Mouse (Mus musculus): ENCODE results near the gene Hsf4.
A peak's percentile ranks its signal among the peaks of the same experiment; 100 is the strongest.
"Not testable (repeated sequence)": the region's sequence is repeated elsewhere in the genome, so short reads cannot be mapped to it uniquely, and the experiment has no call there.

Gene Hsf4

DNA sequence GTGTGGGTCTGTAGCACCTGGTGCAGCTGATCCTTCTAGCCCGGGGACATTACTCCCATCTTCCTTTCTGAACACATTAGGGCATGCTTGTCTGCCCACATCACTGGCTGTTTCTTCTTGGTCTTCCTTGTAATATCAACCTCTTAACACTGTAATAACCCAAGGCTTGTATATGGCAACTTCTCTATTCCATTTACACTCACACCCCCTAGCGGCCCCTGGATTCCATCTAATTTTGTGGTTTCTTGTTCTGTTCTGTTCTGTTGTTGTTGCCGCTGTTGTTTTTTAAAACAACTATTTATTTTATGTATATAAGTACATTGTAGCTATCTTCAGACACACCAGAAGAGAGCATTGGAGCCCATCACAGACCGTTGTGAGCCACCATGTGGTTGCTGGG, 17.3 kb downstream of the Hsf4 start:
- DNase-seq, result no peak

DNA sequence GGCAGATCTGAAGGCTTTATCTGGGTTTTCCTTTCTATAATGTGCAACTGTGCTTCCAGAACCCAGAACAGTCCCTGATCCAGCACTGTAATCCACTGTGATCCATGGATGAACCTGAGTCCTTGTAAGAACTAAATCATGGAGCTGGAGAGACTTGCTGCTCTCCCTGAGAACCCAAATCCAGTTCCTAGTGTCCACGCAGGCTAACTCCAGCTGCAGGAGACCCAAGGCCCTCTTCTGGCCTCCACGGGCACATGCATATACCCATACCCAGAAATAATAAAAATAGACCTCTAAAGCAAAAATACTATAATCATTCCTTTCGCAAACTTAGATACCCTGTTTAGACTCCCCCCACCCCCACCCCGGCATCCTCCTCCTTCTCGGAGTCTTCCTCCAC, 18.6 kb downstream of the Hsf4 start:
- DNase-seq, result no peak

DNA sequence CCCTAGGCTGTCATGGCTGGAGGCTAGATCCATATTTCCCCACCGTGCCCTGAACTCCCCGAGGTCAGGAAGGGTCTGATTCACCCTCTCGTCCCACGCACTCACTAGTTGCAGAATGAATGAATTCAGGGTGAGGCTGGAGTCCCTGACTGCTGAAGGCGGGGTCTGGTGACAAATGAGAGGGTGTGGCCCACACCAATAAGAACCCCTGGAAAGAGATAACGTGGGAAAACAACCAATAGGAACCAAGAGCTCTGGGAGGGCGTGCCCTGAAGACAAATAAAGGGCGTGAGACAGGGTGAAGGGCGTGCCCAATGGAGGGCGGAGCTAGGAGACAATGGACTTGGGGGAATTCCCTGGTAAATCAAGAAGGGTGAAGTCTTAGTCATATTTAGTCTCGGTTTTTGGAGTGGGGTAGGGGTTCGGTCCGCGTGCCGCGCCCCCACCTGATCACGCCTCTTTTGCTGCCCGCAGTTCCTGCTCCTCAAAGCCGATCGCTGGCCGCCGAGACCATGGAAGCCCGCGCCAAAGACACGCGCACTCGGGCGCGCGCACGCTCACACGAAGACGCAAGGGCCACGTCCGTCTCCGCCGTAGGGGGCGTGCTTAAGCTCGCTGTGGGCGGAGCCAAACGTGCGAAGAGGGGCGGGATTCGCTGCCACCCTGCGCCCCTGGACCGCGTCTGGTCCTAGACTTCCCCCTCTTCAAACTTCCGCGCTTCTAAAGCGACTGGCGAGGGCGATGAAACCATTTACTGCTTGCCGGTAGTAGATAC, 19.5 kb downstream of the Hsf4 start:
- peak; percentile 98 for DNase-seq

DNA sequence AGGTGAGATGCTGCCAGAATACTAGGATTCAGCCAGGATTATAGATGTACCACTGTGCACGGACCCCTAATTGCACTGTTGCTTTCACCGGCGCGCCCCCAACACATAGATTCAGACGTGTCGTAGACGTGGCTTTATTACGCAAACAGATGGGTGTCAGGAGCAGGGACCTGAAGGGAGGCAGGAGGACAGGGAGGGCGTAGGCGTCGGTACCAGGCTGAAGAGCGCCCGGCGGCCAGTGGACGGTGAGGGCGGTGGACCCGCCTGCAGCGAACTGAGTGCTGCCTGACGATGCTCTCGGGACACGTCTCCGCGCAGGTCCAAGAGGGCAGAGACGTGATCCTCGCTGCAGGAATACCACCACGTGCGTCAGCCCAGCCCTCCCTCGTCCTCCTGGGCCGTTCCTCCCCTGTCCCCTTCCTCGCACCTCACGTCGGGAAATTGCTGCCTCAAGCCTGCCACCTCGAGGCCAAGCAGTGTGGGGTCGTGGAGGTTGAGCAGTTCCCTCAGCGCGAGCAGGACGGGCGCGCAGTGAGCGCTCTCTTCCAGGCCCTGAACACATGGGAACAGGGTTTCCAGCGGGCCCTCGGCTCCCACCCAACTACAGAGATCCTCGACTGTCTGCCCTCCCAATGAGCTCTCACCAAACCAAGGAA, 20.3 kb downstream of the Hsf4 start, which contains the start of gene 4931428F04Rik:
Gene 4931428F04Rik (minus strand): TSS at position 60 of the 656 bp plus-strand sequence.
- DNase-seq, result peak; percentile 66

DNA sequence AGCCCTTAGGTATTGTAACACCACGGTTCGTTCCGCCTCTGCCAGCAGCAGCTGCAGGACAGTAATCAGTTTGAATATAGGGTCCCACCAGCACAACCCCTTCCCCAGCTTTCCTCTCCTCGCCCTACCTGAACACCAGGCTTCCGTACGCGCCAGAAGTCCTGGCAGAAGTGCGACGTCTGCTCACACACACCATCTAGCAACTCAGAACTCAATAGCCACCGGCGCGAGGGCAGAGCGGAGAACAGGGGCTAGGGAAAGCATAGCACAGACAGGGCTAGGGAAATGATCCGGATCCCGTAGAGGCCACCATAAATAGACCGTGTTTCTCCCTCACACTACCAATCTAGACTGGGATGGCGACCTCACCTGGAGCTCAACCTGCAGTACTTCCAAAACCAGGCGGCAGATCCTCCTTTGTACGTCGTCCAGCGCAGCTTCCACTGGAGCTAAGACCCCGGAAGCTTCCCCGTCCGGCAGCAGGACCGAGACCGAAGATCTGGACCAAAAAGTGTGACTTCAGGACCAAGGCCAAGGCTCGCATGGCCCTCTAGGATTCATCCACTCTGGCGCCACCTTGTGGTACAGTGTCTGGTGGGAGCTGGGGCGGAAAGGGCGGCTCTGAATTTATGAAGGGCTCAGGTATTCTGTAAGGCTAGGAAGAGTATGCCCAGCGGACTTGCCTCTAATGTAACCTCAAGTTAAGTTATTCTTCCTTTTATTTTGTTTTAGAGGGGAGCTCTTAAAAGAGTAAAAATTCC, 21.1 kb downstream of the Hsf4 start:
- peak; percentile 89 for DNase-seq

DNA sequence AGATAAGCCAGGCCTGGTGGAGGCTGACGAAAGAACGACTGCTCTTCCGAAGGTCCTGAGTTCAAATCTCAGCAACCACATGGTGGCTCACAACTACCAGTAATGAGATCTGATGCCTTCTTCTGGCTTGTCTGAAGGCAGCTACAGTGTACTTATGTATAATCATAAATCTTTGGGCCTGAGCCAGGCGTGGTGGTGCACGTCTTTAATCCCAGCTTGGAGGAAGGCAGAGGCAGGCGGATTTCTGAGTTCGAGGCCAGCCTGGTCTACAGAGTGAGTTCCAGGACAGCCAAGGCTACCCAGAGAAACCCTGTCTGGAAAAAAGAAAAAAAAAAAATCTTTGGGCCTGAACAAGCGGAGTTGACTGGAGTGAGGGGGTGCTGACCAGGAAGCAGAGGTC, 21.8 kb downstream of the Hsf4 start:
- not testable (repeated sequence) for DNase-seq

DNA sequence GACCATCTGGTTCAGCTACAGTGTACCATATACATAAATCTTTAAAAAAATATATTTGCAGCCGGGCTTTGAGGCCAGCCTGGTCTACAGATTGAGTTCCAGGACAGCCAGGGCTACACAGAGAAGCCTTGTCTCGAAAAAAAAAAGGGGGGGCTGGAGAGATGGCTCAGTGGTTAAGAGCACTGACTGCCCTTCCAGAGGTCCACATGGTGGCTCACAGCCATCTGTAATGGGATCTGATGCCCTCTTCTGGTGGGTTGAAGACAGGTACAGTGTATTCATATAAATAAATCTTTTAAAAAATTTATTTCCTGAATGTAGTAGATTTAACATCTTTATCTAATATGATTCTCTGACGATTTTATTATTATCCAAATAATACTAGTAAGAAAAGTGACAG, 22.2 kb downstream of the Hsf4 start:
- DNase-seq, result not testable (repeated sequence)

DNA sequence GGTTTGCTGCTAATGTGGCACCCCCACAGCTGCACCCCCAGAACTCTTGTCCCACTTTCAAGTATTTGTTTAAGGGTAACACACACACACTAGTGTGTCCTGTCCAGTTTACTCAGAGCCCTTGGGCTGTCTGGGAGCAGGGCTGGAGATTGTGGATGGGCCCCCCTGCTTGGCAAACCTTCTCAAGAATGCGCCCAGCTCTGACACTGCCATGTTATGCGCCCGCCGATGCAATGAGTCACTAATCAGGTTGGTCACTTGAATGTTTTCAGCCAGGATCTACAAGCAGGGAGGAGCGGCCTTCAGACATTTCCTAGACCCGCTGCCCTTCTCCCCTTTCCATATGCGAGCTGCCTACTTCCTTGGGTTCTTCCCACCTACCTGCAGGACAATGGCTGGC, 22.9 kb downstream of the Hsf4 start:
- no peak for DNase-seq

DNA sequence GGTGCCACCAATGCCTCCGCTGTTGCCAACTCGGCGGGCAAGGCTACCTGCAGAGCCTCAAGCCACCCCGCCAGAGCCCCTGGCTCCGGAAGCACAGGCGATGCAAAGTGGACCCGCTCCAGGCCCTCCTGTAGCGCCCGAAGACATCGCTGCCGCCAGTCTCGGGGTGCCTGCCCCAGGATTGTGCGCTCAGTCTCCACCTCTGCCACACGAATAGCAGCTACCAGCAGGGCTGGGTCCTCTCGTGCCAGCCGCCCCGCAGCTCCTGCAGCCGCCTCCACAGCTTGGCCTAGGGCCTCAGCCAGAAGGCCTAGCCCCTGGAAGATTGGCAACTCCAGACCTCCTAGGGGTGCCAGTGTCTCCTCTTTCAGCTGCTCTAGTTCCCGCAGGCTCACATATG, 23.8 kb downstream of the Hsf4 start:
- DNase-seq, result no peak

DNA sequence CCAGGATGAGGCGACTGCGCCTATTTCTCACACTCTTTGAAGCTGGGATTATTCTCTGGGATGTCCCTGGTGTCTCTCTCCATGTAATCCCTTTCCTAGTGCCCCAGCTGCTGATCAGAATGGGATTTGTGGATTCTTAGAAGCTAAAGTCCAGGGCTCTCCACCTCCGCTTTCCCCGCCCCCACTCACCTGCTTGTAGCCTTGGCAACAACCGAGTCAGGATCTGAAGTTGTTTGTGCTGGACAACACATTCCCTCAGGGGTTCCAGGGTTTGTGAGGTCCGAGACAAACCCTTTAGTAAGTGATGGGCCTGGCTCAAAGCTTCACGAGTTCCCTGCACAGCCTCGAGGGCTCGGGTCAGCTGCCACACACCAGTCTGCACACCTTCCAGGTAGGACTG, 25.2 kb downstream of the Hsf4 start:
- no peak for DNase-seq

DNA sequence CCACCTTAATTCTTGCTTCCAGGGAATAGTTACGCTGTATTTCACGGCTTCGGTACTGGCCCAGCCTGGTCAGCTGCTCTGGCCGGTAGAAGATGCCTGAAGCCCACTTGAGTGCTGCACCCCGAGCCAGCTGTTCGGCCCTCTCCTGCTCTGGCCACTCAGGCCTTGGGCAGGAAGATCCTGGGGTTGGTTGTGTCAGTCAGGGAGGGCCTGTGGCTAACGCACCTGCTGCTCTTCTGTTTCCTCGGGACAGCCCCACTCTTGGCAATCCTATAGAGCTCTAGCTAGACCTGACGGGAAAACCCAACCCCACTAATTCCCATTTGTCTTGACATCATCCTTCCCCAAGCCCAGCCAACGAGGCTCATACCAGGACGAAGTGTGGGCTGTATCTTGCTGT, 25.7 kb downstream of the Hsf4 start:
- DNase-seq, result no peak

DNA sequence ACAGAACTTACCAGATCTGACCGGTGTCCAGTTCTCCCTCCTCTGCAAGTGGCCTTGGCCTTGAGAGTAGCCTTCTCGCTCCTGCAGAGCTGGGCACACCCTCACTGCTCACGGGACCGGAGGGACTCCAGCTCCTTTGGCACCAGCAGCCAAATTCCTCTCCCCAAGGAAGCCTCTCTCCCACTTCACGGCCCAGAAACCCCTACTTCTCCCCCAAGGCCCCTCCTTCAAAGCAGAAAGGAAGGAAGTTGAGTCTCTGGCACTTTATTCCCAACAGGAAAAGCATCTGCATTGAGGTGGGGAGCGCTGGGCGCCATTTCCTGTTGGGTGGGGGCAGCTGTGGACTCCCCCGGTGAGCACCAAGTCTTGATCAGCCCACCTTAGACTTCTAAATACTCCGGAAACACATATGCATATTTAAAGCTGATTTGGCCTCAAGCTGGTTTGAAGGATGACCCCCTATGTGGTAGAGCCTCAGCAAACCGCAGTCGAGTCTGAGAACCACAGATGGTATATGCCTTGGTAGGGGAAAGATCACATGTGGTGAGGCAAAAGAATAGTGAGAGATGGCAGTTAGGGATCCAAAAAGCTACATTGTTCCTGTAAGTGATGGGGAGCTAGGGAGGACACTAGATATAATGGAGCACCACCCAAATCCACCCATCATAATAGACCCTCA, 26.4 kb downstream of the Hsf4 start, which contains the start of gene Exoc3l:
Gene Exoc3l (minus strand): TSS at position 207 of the 679 bp plus-strand sequence.
- peak; percentile 31 for DNase-seq

DNA sequence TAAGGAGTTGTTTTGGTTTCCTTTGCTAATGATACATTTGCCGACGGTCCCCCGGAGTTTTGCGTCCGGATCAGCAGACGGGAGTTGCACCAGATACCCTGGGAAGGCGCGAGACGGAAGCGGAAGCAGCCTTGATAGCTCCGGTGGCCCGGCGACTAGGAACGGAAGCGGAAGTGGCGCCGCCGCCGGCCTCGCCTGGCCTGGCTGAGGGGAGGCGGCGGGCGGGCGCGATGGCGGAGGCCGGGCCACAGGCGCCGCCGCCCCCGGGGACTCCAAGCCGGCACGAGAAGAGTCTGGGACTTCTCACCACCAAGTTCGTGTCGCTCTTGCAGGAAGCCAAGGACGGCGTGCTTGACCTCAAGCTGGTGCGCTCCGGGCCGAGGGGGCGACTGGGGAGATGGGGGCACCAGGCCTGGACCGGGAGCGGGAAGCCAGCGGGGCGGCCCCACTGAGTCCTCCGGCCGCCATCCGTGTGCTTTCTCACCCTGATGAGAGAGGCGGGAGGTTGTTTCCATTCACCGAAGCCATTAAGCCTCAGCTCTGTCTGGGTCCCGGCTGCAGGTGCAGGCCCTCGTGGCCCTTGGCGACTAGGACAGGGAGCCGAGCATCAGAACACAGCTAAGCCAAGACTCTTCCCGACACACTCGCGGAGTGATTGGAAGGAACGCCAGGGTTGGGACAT, 28.1 kb downstream of the Hsf4 start, which contains the start of gene E2f4:
Gene E2f4 (plus strand): TSS at position 153 of the 682 bp plus-strand sequence.
- DNase-seq, result peak; percentile 89

DNA sequence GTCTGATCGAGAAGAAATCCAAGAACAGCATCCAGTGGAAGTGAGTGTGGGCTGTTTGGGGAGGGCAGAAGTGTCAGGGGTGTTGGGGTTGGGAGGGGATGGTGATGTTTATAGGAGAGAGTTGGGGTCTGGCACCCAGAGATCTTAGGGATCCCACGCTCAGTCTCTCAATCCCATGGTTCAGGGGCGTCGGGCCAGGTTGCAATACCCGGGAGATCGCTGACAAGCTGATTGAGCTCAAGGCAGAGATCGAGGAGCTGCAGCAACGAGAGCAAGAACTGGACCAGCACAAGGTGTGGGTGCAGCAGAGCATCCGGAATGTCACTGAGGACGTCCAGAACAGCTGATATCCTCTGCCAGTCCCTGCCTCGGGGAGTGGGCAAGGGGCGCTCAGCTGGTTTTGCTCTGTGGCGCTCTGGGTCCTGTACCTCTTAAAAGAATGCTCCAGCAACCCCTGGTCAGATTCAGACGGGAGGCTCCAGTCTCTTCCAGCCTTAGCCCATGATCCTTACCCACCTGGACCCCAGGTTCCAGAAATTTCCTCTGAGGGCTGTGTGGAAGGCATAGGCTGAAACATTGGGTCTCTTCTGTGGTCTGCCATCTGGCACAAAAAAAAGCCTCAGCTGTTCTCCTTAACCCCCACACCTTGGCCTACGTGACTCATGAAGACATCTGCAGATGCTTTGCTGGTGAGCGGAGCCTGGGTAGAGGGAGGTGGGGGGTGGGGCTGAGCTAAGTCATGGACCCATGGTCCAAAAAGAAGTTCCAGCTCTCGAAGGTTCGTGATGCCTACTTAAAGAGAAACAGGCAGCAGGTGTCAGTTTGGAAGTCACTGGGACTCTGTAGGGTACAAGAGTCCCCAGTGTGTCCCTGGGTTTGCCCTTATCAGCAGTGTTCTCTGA, 29.0 kb downstream of the Hsf4 start:
- peak; percentile 58 for DNase-seq

DNA sequence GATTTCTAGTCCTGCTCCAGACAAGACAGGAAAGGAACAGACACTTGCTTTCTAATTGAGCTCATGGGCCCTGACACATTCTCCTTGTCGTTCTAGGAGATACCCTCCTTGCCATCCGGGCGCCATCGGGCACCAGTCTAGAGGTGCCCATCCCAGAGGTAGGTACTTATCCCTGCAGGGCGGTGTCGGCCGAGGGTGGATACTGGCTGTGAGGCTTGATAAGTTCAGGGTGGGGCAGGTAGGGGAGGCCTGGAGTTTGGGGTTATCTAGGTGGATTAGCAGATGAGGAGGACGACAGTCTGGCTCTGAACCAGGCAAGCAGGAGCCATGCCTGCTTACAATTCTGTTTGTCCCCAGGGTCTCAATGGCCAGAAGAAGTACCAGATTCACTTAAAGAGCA, 30.4 kb downstream of the Hsf4 start:
- no peak for DNase-seq

DNA sequence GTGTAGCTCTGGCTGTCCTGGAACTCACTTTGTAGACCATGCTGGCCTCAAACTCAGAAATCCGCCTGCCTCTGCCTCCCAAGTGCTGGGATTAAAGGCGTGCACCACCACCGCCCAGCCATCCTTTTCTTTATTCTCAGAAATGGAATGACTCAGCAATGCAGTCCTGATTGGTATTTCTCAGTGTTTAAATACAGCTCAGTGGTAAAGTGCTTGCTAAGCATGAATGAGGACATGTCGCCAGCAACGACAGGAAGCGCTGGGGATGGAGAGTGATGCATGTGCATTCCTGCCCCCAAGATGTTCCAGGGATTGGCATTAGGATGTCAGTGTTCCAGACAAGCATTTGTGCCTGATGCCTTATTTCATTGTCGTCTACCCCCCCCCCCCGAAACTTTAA, 33.8 kb downstream of the Hsf4 start:
- no peak for DNase-seq

DNA sequence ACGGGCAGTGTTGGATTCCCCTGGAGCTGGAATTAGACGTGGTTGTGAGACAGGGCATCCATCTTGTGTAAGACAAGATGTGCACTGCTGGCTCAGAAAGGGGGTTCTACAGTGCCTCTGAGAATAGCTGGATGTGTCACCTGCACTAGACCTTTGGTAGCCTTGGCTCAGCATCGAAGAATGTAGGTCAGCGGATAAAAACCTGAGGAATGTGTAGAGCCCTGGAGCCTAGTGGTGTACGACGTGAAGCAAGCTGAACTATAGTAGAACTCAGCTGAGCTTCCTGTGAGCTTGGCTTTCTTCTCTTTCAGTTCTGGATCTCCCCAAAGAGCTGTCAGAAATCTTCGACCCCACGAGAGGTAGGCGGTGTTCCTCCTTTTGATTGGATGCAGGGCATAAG, 34.3 kb downstream of the Hsf4 start:
- no peak for DNase-seq

DNA sequence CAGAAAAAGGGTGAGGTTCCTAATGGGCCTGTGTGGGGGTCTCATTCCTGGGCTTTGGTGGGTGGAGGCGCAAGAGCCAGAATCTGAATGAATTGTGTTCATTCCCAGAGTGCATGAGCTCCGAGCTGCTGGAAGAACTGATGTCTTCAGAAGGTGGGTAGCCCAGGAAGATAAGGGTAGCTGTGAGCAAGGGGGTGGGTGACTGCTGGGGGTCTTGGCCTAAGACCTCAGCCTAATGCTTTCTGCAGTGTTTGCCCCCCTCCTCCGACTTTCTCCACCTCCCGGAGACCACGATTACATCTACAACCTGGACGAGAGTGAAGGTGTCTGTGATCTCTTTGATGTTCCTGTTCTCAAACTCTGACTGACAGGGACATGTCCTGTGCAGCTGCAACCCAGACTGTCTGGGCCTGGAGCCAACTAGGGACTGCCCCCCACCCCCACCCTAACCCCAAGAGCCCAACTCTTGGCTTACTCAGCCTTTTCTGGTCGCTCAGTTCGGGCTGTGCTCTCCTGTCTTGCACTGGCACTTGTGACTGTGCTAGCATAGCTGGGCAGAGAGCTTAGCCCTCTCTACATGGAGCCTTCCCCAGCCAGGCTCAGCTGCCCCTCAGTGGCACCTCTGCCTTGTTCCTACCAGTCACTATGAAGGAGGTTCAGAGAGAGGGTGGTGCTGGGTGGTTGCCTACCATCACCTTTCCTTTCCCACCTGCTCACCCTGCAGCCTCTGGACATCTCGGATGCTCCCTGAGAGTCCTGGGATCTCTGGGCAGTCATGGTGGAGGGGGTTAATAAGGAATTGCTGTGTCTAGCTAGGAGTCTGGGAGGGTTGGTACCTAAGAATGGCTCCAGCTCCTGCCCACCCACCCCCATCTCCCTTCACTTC, 35.0 kb downstream of the Hsf4 start:
- no peak for DNase-seq

DNA sequence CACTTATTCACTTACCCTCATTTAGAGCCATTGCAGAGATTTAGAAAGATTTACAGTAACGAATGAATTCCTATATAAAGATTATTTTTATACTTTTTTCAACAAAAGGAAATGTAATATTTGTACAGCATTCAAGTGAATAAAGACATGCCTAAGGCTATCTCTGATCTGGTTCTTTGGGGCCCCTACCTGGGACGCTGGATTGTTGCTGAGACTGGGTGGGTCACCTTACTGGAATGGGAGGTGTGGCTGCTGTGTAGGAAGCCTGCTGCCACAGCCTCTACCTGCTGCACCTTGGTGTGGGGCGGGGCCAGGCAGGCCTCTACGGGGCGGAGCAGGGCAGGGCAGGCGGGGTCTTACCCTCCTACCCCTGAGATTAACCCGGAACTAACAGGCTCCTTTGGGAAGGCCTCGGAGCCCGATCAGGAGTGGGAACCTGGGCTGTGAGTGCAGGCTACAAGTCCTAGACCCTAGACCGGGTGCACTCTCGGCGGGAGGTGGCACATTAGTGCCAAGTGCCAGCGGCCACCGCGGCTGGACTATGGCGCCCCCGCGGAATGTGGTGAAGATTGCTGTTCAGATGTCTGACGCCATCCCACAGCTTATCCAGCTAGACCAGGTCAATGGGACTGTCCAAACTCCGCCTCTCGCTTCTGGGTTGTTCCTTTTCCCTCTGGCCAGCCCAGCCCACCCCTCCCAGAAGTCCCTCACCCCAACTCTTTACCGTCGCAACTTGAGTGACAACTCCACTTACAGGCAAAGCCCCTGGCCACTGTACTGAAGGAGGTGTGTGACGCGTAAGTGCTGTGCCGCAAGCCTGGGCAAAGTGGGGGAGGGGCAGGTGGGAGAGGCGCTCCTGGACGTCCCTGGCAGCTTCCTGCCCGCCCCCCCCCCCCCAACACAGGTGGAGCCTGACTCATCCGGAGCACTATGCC, 35.9 kb downstream of the Hsf4 start, which contains the start of gene Elmo3:
Gene Elmo3 (plus strand): TSS at position 391 of the 935 bp plus-strand sequence.
- DNase-seq, result peak; percentile 62
